Comparison of ENCODE assay signal across 23 mouse cellular contexts in genomic region chrX:163822298-163822697, GRCm38 (mm10).
DNase-seq lines count a peak whose midpoint lies in the region; ATAC-seq lines count a peak whose summit lies in the region.
"Had no signal": no experiment of that assay in that cellular context is flagged by ENCODE, and none has a peak within 500 bp of the region (broad histone marks: within the 10 kb centered on the region; RNA-seq: fewer than 3 reads in every experiment).

No protein-coding gene starts in this region.

- no peak overlapping the region for H3K4me2 ChIP-seq in midbrain, embryonic 13.5 days (replicated peaks)
- no peak overlapping the region for H3K4me2 ChIP-seq in intestine, embryonic 15.5 days (replicated peaks)
- H3K4me2 ChIP-seq: embryonic facial prominence, embryonic 13.5 days; forebrain, embryonic 12.5 days; heart, embryonic 15.5 days; hindbrain, embryonic 13.5 days had no signal

- DNase-seq in spleen, postnatal 36 days (ENCODE audit: low spot score in 2 of 2) = peak; percentile 14 to 20
- DNase-seq in spleen, postnatal 14 days (ENCODE audit: low spot score in 2 of 2) = no peak
- peak; percentile 14 for DNase-seq in MEL-GATA-1-ER (ENCODE audit: extremely low read depth, low read depth)
- peak; percentile 46 for DNase-seq in splenic B cell, adult 2 months (ENCODE audit: low read depth, low spot score)
- DNase-seq in gastrocnemius, adult 8-10 months (ENCODE audit: low spot score in 2 of 2) = no peak
- DNase-seq: adrenal gland, adult 8-10 months; cerebellum, adult 11-12 months; cerebellum, adult 9-10 months; cerebellum, postnatal 25 days; gastrocnemius, postnatal 25 days; heart, adult 18-20 months; heart, postnatal 14 days had no signal

- H3K9me3 ChIP-seq in midbrain, embryonic 13.5 days = no peaks in the 10 kb centered on the region
- no peaks in the 10 kb centered on the region for H3K9me3 ChIP-seq in intestine, embryonic 15.5 days
- H3K9me3 ChIP-seq: embryonic facial prominence, embryonic 13.5 days; forebrain, embryonic 12.5 days; heart, embryonic 10.5 days; heart, embryonic 15.5 days; hindbrain, embryonic 13.5 days had no signal

- 77% methylated on average over 6 of the region's 6 CpGs for WGBS in midbrain, embryonic 13.5 days
- WGBS in intestine, embryonic 15.5 days = 77% methylated on average over 6 of the region's 6 CpGs

- H3K4me3 ChIP-seq in midbrain, embryonic 13.5 days (replicated peaks) = no peak overlapping the region
- H3K4me3 ChIP-seq in intestine, embryonic 15.5 days (replicated peaks) = no peak overlapping the region
- H3K4me3 ChIP-seq: embryonic facial prominence, embryonic 13.5 days; forebrain, embryonic 12.5 days; heart, embryonic 10.5 days; heart, embryonic 15.5 days; hindbrain, embryonic 13.5 days had no signal

- no peak overlapping the region for H3K27ac ChIP-seq in midbrain, embryonic 13.5 days
- no peak overlapping the region for H3K27ac ChIP-seq in intestine, embryonic 15.5 days
- H3K27ac ChIP-seq: embryonic facial prominence, embryonic 13.5 days; forebrain, embryonic 12.5 days; heart, embryonic 10.5 days; heart, embryonic 15.5 days; hindbrain, embryonic 13.5 days; hindbrain, postnatal 0 days had no signal

- no peaks in the 10 kb centered on the region for H3K4me1 ChIP-seq in midbrain, embryonic 13.5 days (replicated peaks)
- H3K4me1 ChIP-seq in intestine, embryonic 15.5 days (replicated peaks) = no peaks in the 10 kb centered on the region
- H3K4me1 ChIP-seq: embryonic facial prominence, embryonic 13.5 days; forebrain, embryonic 12.5 days; heart, embryonic 10.5 days; heart, embryonic 15.5 days; hindbrain, embryonic 13.5 days had no signal

- peak; percentile 100 for ATAC-seq in megakaryocyte, adult 5-6 weeks (ENCODE audit: poor library complexity, severe bottlenecking)
- no peak for ATAC-seq in midbrain, embryonic 13.5 days
- no peak for ATAC-seq in intestine, embryonic 15.5 days
- ATAC-seq: forebrain, embryonic 16.5 days; hindbrain, postnatal 0 days had no signal

- no peaks in the 10 kb centered on the region for H3K36me3 ChIP-seq in splenic B cell, adult 2 months (ENCODE audit: control insufficient read depth, insufficient read depth, low read length, poor library complexity, severe bottlenecking)
- H3K36me3 ChIP-seq in midbrain, embryonic 13.5 days = no peaks in the 10 kb centered on the region
- H3K36me3 ChIP-seq in intestine, embryonic 15.5 days = no peaks in the 10 kb centered on the region
- H3K36me3 ChIP-seq: embryonic facial prominence, embryonic 13.5 days; forebrain, embryonic 12.5 days; heart, embryonic 10.5 days; heart, embryonic 15.5 days; hindbrain, embryonic 13.5 days had no signal

- H3K27me3 ChIP-seq in splenic B cell, adult 2 months (ENCODE audit: control insufficient read depth, insufficient read depth, low read length, poor library complexity, severe bottlenecking) = no peaks in the 10 kb centered on the region
- peaks cover 14% of the 10 kb centered on the region; the same call in 1 of the 2 replicates for H3K27me3 ChIP-seq in midbrain, embryonic 13.5 days
- H3K27me3 ChIP-seq in intestine, embryonic 15.5 days (replicated peaks) = no peaks in the 10 kb centered on the region
- H3K27me3 ChIP-seq: CH12.LX; heart, embryonic 15.5 days; hindbrain, embryonic 13.5 days had no signal

- H3K9ac ChIP-seq in midbrain, embryonic 13.5 days (replicated peaks) = no peak overlapping the region
- no peak overlapping the region for H3K9ac ChIP-seq in intestine, embryonic 15.5 days
- H3K9ac ChIP-seq: embryonic facial prominence, embryonic 13.5 days; forebrain, embryonic 12.5 days; heart, embryonic 15.5 days; hindbrain, embryonic 13.5 days had no signal

Comparison
In these comparisons a context has a peak if more than half of its experiments do, and no peak if none do; other contexts are left out.
1. DNase-seq: peak in spleen, postnatal 36 days (2 of 2), MEL-GATA-1-ER (single experiment) and splenic B cell, adult 2 months (single experiment); none in spleen, postnatal 14 days (0 of 2) and gastrocnemius, adult 8-10 months (0 of 2).